Mouse (Mus musculus) heart, postnatal 25 days (tissue): ENCODE measurements around the gene Bpifb2. TPM values are rescaled to one million over a fixed set of nuclear protein-coding genes. Genes with fewer than 3 reads are reported as not detected.

Source experiments
- DNase-seq: peaks from one replicate; pipeline ENCODE4 v3.0.0; 2022; ENCODE audit warnings: low spot score
- intact Hi-C: fragments of 180-260 bp; cut with DNase I; formaldehyde crosslinking; loops from one replicate; pipeline ENCODE4 v1.15.1; 2025
- total RNA-seq, 2 experiments: library from RNA; stranded (reverse); gene quantifications; 2 replicates each; pipeline ENCODE4 v1.2.3; 2021

The Bpifb2 gene
- total RNA-seq, 2 experiments from 2014 or later, result not detected

DNA sequence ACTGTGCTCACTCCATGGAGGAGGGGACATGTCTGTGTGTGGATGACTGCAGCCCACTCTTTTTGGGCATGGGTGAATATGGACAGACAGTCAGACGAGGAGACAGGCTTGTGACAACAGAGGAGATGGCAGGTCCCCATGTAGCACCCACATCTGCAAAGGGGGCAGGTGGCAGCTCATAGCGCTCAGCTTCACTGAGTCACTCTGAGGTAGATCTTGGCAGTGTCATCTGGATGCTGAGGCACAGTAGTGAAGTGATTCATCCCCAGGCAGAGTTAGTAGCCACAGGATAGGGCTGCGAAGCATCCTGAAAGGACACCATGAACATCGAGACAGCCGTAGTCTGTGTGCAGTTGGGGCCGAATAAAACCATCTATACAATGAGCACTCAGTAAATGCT lies 46.4 kb downstream of the Bpifb2 start:
- DNase-seq, result no peak
- intact Hi-C loops, result no loop called here

DNA sequence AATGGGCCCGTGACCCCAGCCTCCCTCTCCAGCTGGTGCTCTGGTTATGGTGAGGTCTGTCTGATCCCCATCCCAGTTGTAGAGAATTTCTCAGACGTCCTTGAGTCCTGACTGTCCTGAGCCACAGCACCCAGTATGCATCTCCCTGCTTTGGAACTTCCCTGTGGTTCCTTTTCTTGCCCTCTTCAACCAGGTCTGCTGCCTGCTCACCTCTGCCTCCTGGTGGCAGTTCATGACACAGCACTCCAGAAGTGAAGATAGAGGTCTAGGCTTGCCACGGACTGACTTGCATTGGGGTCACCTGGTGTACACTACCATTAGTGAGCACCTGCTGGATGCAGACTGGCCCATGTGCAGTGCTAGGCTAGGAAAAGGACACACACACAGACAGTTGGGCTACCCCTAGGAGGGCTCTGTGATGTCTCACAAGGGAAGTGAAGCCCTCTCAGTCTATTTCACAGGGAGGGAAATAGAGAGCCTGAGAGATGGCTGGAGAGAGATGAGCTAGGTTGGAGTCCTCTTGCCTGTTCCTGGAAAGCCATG lies 55.1 kb downstream of the Bpifb2 start:
- DNase-seq, result no peak
- intact Hi-C loops, result loop anchor here (2.0 to 5.0 kb wide), 3 partner anchors 123 to 263 kb away; no protein-coding TSS in a partner anchor

DNA sequence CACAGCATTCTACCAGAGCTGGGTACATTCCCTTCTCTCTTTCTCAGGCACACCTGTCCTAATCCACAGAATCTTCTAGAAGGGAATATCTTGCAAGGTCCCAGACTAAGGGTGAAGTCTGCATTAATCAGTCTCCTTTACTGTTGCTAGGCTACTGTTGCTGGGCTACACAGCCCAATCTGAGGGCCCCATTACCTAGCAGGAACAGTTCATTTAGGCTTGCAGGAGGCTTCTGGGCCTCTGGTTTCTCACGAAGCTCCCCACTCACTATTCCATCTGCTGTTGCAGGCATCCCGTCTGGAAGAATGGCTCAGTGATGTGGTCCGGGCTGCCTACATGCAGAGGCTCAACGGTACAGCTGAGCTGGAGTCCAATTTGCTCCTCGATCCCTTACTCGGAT lies 56.3 kb downstream of the Bpifb2 start:
- intact Hi-C loops, result loop anchor here (5.0 kb wide), 1 partner anchor 219 kb away; no protein-coding TSS in a partner anchor
- no peak for DNase-seq

DNA sequence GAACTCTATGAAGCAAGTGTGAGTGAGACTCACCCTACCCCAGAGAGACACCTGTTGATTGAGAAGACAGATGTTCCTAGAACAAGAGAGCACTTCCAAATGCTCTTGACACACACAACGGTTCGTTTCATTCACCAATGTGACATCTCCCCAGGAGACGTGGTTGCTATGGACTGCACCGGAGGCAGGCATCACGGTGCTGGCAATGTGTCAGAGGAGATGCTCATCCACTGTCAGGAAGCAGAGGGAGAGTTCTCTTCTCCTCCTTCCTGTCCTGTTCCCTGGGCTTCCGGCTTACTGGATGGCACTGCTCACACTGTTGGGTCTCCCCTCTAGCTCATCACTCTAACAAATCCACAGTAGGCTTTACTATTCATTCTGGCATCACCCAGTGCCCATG lies 58.5 kb downstream of the Bpifb2 start:
- intact Hi-C loops, result loop anchor here (5.0 kb wide), 1 partner anchor 221 kb away; no protein-coding TSS in a partner anchor
- no peak for DNase-seq

DNA sequence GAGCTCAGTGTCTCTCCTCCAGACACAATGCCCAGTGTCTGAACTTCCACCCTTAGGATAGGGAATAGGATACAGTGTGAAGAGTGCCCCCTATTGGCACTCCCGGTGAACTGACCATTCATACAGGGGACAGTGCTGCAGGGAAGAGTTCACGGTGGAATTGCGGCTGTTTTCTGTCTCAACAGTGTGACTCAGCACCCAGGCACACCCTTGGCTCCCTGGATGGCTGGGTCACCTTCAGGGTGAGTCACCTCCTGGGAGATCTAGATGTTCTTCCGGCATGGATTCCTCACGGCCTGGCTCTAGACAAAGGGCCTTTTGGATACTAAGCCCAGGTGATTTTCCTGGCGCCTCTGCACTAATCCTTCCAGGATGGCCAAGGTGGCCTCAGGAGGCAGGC lies 60.5 kb downstream of the Bpifb2 start:
- DNase-seq, result no peak
- intact Hi-C loops, result no loop called here

DNA sequence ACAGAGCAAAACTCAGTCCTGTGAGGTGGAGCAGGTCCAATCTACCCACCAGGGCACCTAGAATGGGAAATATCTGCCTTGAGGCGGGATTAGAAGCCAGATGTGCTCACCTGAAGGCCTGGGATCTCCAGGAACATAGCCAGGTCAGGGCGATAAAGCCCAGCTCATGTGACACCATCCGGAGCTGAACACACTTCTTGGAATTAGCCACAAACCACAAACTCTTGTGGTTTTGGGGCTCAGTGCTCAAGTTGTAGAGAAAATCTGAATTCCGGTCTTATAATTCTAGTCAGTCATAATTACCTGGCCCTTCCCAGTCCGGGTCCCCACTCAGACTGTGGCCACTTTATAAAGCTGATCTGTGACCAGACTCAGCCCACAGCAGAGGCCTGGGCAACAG lies 63.0 kb downstream of the Bpifb2 start, which contains the start of gene Bpifb4:
Gene Bpifb4 (plus strand): TSS at position 370 of the 400 bp plus-strand sequence.
- intact Hi-C loops, result no loop called here

DNA sequence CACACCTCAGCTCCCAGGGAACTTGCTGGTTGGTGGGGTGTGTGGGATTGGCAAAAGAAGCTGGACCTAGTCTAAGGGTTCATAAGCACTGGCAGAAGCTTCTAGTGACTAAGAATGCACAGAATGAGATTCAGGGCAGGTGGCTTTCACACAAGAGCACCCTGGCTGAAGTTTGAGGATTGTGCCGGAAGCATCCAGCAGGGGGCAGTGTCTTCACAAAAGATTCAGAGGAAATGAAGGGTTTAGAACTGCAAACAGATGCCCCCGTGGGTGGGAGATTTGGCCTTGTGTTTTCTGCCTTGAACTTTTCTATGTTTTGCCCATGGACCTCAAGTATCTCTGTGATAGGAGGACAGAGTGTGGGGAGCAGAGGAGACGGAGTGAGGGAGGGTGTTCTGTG lies 68.7 kb downstream of the Bpifb2 start:
- no peak for DNase-seq
- intact Hi-C loops, result no loop called here

More for the DNA sequence above, 63.0 kb downstream of the Bpifb2 start, which contains the start of gene Bpifb4:
- no peak for DNase-seq

DNA sequence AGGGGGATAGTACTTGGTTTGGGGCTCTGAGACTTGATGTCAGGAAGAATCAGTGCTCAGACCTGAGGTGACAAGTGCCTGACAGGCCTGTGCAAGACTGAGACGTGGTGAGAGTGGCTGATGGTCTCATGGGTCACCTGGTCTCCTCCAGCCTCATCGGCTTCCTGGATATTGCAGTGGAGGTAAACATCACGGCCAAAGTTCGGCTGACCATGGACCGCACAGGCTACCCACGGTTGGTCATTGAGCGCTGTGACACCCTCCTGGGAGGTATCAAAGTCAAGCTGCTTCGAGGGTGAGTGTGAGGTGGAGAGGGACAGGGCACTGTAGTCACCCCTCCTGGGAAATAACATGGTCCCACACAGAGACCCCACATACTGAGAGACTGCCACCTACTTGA lies 69.7 kb downstream of the Bpifb2 start:
- no peak for DNase-seq
- intact Hi-C loops, result no loop called here

Other genes with a start within 250 kb of the Bpifb2 start
- gene Commd7, start 242.3 kb upstream of the Bpifb2 start, total RNA-seq, result 10 to 100 TPM; 13.9 to 14.6 TPM
- 1 to 10 TPM; 1.3 to 1.4 TPM for gene Dnmt3b, start 225.6 kb upstream of the Bpifb2 start, total RNA-seq
- gene Dnmt3c, start 178.4 kb upstream of the Bpifb2 start, total RNA-seq, result not detected
- gene Mapre1, start 133.8 kb upstream of the Bpifb2 start, total RNA-seq, result 10 to 100 TPM; 57.8 to 60.0 TPM
- not detected for gene Efcab8, start 95.1 kb upstream of the Bpifb2 start, total RNA-seq
- not detected for gene Sun5, start 4.0 kb upstream of the Bpifb2 start, total RNA-seq
- not detected for gene Bpifb6, start 25.3 kb downstream of the Bpifb2 start, total RNA-seq
- not detected for gene Bpifb3, start 43.2 kb downstream of the Bpifb2 start, total RNA-seq
- not detected for gene Bpifb4, start 63.2 kb downstream of the Bpifb2 start, total RNA-seq
- gene Bpifa6, start 99.9 kb downstream of the Bpifb2 start, total RNA-seq, result not detected
- gene Bpifa2, start 133.2 kb downstream of the Bpifb2 start, total RNA-seq, result not detected